Mouse (Mus musculus) kidney, adult 18-20 months (tissue): ENCODE results near the gene E2f2.

Experiments
- DNase-seq: peaks from one replicate; pipeline ENCODE4 v3.0.0; 2021

E2f2 gene

GRCm38 (mm10) chr4:136172011-136172541 is at the start of gene E2f2:
TSS of gene E2f2 (plus strand) at chr4:136172394.
- DNase-seq = peak; percentile 75

GRCm38 (mm10) chr4:136123111-136123791 is 48.9 kb upstream of the E2f2 start:
- DNase-seq = peak; percentile 23

DNA sequence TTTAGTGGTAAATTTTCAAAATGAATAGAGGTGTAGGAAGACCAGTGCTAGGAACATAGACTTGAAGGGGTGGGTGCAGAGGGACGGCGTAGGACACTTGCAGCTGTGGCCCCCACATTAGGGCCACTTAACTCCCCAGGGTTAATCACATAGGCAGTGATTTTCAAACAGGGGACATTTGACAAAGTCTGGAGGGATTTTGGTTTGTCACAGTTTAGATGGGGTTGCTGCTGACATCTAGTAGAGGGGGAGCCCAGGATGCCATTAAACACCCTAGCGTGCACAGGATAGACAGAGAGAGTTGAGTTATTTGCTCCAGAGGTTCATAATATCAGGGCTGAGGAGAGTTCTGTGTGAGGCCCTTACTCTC is 48.4 kb upstream of the E2f2 start:
- DNase-seq = no peak

DNA sequence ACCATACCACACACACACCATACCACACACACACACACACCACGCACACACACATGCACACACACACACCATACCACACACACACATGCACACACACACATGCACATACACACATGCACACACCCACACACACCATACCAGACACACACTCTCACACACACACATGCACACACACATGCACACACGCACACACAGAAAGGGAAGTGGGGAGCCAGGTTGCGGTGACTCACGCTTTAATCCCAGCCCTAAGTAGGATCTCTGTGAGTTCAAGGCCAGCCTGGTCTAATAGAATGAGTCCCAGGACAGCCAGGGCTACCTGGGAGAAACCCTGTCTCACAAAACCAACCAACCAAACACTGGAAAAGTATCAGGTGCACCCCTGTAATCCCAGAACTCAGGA is 47.6 kb upstream of the E2f2 start:
- DNase-seq = no peak

GRCm38 (mm10) chr4:136125458-136125857 is 46.7 kb upstream of the E2f2 start:
- no peak for DNase-seq

DNA sequence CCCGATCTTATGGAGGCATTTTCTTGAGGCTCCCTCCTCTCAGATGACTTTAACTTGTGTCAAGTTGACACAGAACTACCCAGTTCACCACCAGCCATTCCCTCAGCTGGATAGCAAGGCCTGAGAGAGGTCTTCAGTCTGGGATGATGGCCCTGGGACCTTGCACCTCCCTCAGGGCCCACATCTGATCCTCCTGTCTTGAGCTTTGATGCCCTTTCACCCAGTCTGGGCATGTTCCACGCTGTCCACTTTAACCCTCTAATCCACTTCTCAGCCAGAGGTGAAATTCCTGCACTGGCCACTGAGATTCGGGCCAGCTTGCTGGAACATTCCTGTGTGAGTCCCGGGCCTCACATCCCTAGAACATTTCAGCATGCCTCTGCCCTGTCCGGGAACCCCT is 46.2 kb upstream of the E2f2 start:
- DNase-seq = peak; percentile 36

DNA sequence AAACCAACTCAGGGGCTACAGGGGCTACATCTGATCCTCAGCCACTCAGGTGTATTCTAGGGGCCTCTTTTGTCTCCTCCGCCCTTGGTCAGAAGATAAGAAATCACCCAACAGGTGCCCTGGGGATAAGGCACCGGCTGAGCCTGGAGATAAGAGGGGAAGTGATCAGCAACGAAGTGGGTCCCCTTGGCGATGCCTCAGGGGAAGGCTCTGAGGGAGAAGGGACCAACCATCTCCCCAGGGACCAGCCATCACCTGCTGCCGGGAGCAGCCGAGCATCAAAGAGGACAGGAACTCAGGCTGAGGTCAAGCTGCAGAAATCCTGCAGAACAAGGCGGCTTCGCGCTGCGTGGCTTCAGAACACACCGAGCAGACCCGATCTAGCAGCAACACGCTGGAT is 44.5 kb upstream of the E2f2 start:
- no peak for DNase-seq

DNA sequence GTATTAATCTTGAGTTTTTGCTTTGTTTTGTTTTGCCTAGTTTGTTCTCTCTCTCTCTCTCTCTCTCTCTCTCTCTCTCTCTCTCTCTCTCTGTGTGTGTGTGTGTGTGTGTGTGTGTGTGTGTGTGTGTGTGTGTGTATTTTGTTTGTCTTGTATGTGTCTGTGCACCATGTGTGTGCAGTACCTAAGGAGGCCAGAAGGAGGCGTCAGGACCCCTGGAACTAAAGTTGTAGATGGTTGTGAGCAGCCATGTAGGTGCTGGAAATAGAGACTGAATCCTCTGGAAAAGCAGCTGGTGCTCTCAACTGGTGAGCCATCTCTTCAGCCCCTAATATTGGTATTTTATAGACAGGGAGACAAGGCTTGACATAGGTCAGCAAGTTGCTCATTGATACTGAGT is 42.4 kb upstream of the E2f2 start:
- no peak for DNase-seq

DNA sequence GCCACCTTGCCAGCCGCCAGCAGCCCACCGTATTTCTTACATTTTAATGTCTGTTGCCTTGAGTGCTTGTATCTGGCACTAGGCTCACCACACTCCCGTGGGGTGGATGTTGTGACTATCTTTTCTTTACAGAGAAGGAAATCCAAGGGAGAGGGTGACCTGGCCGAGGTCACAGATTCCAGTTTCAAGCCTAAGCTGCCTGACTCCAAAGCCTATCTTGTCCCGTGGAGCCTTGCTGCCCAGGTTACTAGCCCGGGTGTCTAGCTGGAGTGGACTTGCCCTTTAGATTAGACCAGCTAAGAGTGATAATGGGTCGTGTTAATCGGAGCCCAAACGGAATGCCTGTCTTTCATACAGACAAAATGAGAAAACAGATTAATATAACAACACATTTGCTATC is 38.4 kb upstream of the E2f2 start:
- no peak for DNase-seq

GRCm38 (mm10) chr4:136134418-136134977 is 37.7 kb upstream of the E2f2 start:
- no peak for DNase-seq

GRCm38 (mm10) chr4:136134978-136135873 is 37.0 kb upstream of the E2f2 start:
- peak; percentile 49 for DNase-seq

GRCm38 (mm10) chr4:136135874-136136728 is 36.1 kb upstream of the E2f2 start:
- DNase-seq = peak; percentile 57

- DNase-seq = peak; percentile 29
These were observed 32.7 kb upstream of the E2f2 start for GRCm38 (mm10) chr4:136139326-136140110.

- DNase-seq = peak; percentile 93
These were observed 31.6 kb upstream of the E2f2 start for GRCm38 (mm10) chr4:136140327-136141250.

- peak; percentile 41 for DNase-seq
These were observed 29.7 kb upstream of the E2f2 start for GRCm38 (mm10) chr4:136142267-136143192.

- peak; percentile 96 for DNase-seq
These were observed 28.8 kb upstream of the E2f2 start, which contains the start of gene Id3 for GRCm38 (mm10) chr4:136143193-136143976. TSS of gene Id3 (plus strand) at chr4:136143497.

GRCm38 (mm10) chr4:136144126-136144926 is 27.9 kb upstream of the E2f2 start:
- peak; percentile 84 for DNase-seq

GRCm38 (mm10) chr4:136144927-136145292 is 27.3 kb upstream of the E2f2 start:
- DNase-seq = no peak
